Mouse (Mus musculus) testis, adult 2 months (tissue): ENCODE data around the gene Prpf38b. TPM values are rescaled to one million over a fixed set of nuclear protein-coding genes. Genes with fewer than 3 reads are reported as not detected.

Experiments
- H3K27ac ChIP-seq: fragments of 200-500 bp; 2 replicates; pipeline ENCODE4 v1.5.1; 2012; ENCODE audit warnings: low read depth, low read length; ENCODE audit not compliant: control insufficient read depth, insufficient read depth
- H3K27me3 ChIP-seq: fragments of 200-500 bp; 2 replicates; pipeline ENCODE4 v1.6.1; 2012; ENCODE audit warnings: mild to moderate bottlenecking, low read length, moderate library complexity; ENCODE audit not compliant: control insufficient read depth, insufficient read depth
- H3K36me3 ChIP-seq: fragments of 200-500 bp; 2 replicates; pipeline ENCODE4 v1.6.1; 2012; ENCODE audit warnings: mild to moderate bottlenecking, low read length; ENCODE audit not compliant: control insufficient read depth, insufficient read depth
- H3K4me1 ChIP-seq: fragments of 200-500 bp; 2 replicates; pipeline ENCODE4 v1.6.1; 2012; ENCODE audit warnings: low read length; ENCODE audit not compliant: control insufficient read depth, insufficient read depth
- H3K4me3 ChIP-seq: fragments of 200-500 bp; 2 replicates; pipeline ENCODE4 v1.5.1; 2012; ENCODE audit warnings: low read depth, mild to moderate bottlenecking, low read length, moderate library complexity, mixed read lengths; ENCODE audit not compliant: control insufficient read depth
- CTCF ChIP-seq: fragments of 200-500 bp; IDR thresholded peaks from 2 replicates; pipeline ENCODE4 v1.5.1; 2012; ENCODE audit warnings: low read depth, mild to moderate bottlenecking, inconsistent platforms, low read length, moderate library complexity; ENCODE audit not compliant: control insufficient read depth, insufficient read depth, insufficient replicate concordance
- POLR2A ChIP-seq: fragments of 200-500 bp; IDR thresholded peaks from 2 replicates; pipeline ENCODE4 v1.6.1; 2012; ENCODE audit warnings: low read depth, mild to moderate bottlenecking, inconsistent platforms, low read length, moderate library complexity; ENCODE audit not compliant: control insufficient read depth
- polyA plus RNA-seq: library from polyadenylated mRNA; depleted of rRNA; stranded (reverse); fragments of >200 nt; gene quantifications from 2 replicates; pipeline ENCODE4 v1.2.3, GENCODE M21; 2012

Prpf38b gene
- polyA plus RNA-seq, 1 experiment: 23.6 TPM

- peaks cover 12% of the 10 kb centered on the region for H3K4me1 ChIP-seq
- no peak for TF ChIP-seq POLR2A
- TF ChIP-seq CTCF: no peak
- H3K27ac ChIP-seq: no peak overlapping the region
- H3K27me3 ChIP-seq: no peaks in the 10 kb centered on the region
- no peak overlapping the region for H3K4me3 ChIP-seq
- no peaks in the 10 kb centered on the region for H3K36me3 ChIP-seq
Measured at GRCm38 (mm10) chr3:108916857-108917256, 5.3 kb upstream of the Prpf38b start.

GRCm38 (mm10) chr3:108915999-108916398 is 4.5 kb upstream of the Prpf38b start:
- Histone ChIP-seq H3K27ac (no peak overlapping the region), H3K36me3 (no peaks in the 10 kb centered on the region), H3K4me1 (peaks cover 12% of the 10 kb centered on the region), H3K4me3 (no peak overlapping the region), H3K27me3 (no peaks in the 10 kb centered on the region)
- no peak for TF ChIP-seq CTCF
- TF ChIP-seq POLR2A: no peak

- Histone ChIP-seq H3K36me3 (no peaks in the 10 kb centered on the region; the same call in 1 of the 2 replicates), H3K4me3 (peak overlapping the region; percentile 96), H3K27me3 (no peaks in the 10 kb centered on the region), H3K4me1 (peaks cover 20% of the 10 kb centered on the region), H3K27ac (peak overlapping the region; percentile 96)
- TF ChIP-seq CTCF: no peak; the same call in 1 of the 2 replicates
- TF ChIP-seq POLR2A: no peak; the same call in none of the 2 replicates
Measured at GRCm38 (mm10) chr3:108911081-108911547, 413 bp downstream of the Prpf38b start.

- Histone ChIP-seq H3K27ac (peak overlapping the region; percentile 96), H3K36me3 (no peaks in the 10 kb centered on the region; the same call in 1 of the 2 replicates), H3K4me1 (peaks cover 20% of the 10 kb centered on the region), H3K4me3 (peak overlapping the region; percentile 96), H3K27me3 (no peaks in the 10 kb centered on the region)
- TF ChIP-seq CTCF: no peak
- TF ChIP-seq POLR2A: no peak; the same call in 1 of the 2 replicates
Measured at GRCm38 (mm10) chr3:108910303-108911080, 1.0 kb downstream of the Prpf38b start.

- Histone ChIP-seq H3K27me3 (no peaks in the 10 kb centered on the region), H3K36me3 (no peaks in the 10 kb centered on the region; the same call in 1 of the 2 replicates), H3K4me1 (no peaks in the 10 kb centered on the region), H3K27ac (no peak overlapping the region), H3K4me3 (no peak overlapping the region)
- TF ChIP-seq POLR2A (no peak), CTCF (no peak)
Measured at GRCm38 (mm10) chr3:108902934-108903333, 8.6 kb downstream of the Prpf38b start.

GRCm38 (mm10) chr3:108902038-108902437 is 9.5 kb downstream of the Prpf38b start:
- Histone ChIP-seq H3K4me1 (no peaks in the 10 kb centered on the region), H3K27me3 (no peaks in the 10 kb centered on the region), H3K36me3 (no peaks in the 10 kb centered on the region; the same call in 1 of the 2 replicates), H3K4me3 (no peak overlapping the region), H3K27ac (no peak overlapping the region)
- TF ChIP-seq CTCF (no peak), POLR2A (no peak)

GRCm38 (mm10) chr3:108900681-108901080 is 10.8 kb downstream of the Prpf38b start:
- Histone ChIP-seq H3K4me3 (no peak overlapping the region), H3K27me3 (no peaks in the 10 kb centered on the region), H3K36me3 (no peaks in the 10 kb centered on the region; the same call in 1 of the 2 replicates), H3K27ac (no peak overlapping the region), H3K4me1 (no peaks in the 10 kb centered on the region)
- TF ChIP-seq POLR2A (no peak), CTCF (no peak)
